Mouse (Mus musculus) heart, embryonic 12.5 days (tissue): ENCODE measurements around the gene Pcsk4. TPM values are rescaled to one million over a fixed set of nuclear protein-coding genes. Genes with fewer than 3 reads are reported as not detected.

ENCODE experiments used
- ATAC-seq: fragments of 200-750 bp; cut with Nextera tagmentation; 2 replicates; pipeline ENCODE4 v1.8.0; 2017; ENCODE audit warnings: moderate TSS enrichment, moderate library complexity; ENCODE audit not compliant: insufficient number of reproducible peaks, low FRiP score
- H3K27ac ChIP-seq: fragments of 300-500 bp; sonication (generic); 2 replicates; pipeline ENCODE4 v1.5.1; 2016; ENCODE audit warnings: mild to moderate bottlenecking, moderate library complexity; ENCODE audit not compliant: poor library complexity, severe bottlenecking
- H3K27me3 ChIP-seq: fragments of 300-500 bp; sonication (generic); replicated peaks from 2 replicates; pipeline ENCODE4 v1.6.1; 2016; ENCODE audit warnings: mild to moderate bottlenecking, moderate library complexity
- H3K36me3 ChIP-seq: fragments of 300-500 bp; sonication (generic); 2 replicates; pipeline ENCODE4 v1.6.1; 2016; ENCODE audit warnings: mild to moderate bottlenecking, moderate library complexity
- H3K4me1 ChIP-seq: fragments of 300-500 bp; sonication (generic); replicated peaks from 2 replicates; pipeline ENCODE4 v1.6.1; 2016; ENCODE audit warnings: mild to moderate bottlenecking
- H3K4me2 ChIP-seq: fragments of 300-500 bp; sonication (generic); 2 replicates; pipeline ENCODE4 v1.6.1; 2016; ENCODE audit warnings: mild to moderate bottlenecking, moderate library complexity
- H3K4me3 ChIP-seq: fragments of 300-500 bp; sonication (generic); 2 replicates; pipeline ENCODE4 v1.5.1; 2016; ENCODE audit warnings: mild to moderate bottlenecking
- H3K9ac ChIP-seq: fragments of 300-500 bp; sonication (generic); 2 replicates; pipeline ENCODE4 v1.6.1; 2016; ENCODE audit warnings: mild to moderate bottlenecking, moderate library complexity
- H3K9me3 ChIP-seq: fragments of 300-500 bp; sonication (generic); replicated peaks from 2 replicates; pipeline ENCODE4 v1.6.1; 2016; ENCODE audit warnings: mild to moderate bottlenecking, moderate library complexity
- WGBS: fragments of 180-500 bp; shearing (Covaris S2); methylation state at CpG from one replicate; pipeline ENCODE4 v1.1.7; 2016; 5-methylcytosine and 5-hydroxymethylcytosine counted together
- polyA plus RNA-seq: library from polyadenylated mRNA; unstranded; fragments of >200 nt; fragmentation: Nextera tagmentation; extraction: Ambion mirVana; gene quantifications from 2 replicates; pipeline ENCODE4 v1.2.1, GENCODE M21; 2016

Pcsk4 gene
- polyA plus RNA-seq, 1 experiment from 2014 or later: 1.0 TPM

GRCm38 (mm10) chr10:80336263-80336662, 7.0 kb upstream of the Pcsk4 start:
- H3K9me3 ChIP-seq: no peaks in the 10 kb centered on the region
- no peak overlapping the region for H3K9ac ChIP-seq
- peaks cover 79% of the 10 kb centered on the region for H3K27me3 ChIP-seq
- peaks cover 5% of the 10 kb centered on the region; the same call in 1 of the 2 replicates for H3K4me1 ChIP-seq
- H3K4me2 ChIP-seq: no peak overlapping the region
- no peak overlapping the region for H3K4me3 ChIP-seq
- H3K36me3 ChIP-seq: no peaks in the 10 kb centered on the region
- no peak overlapping the region for H3K27ac ChIP-seq
- WGBS: 85% methylated on average over 12 of the region's 12 CpGs
- ATAC-seq: no peak

GRCm38 (mm10) chr10:80332525-80332989, 3.3 kb upstream of the Pcsk4 start:
- WGBS: 77% methylated on average over 5 of the region's 5 CpGs
- Histone ChIP-seq H3K4me2 (no peak overlapping the region), H3K4me3 (no peak overlapping the region), H3K27ac (no peak overlapping the region), H3K9ac (no peak overlapping the region), H3K9me3 (no peaks in the 10 kb centered on the region), H3K36me3 (no peaks in the 10 kb centered on the region), H3K4me1 (peaks cover 15% of the 10 kb centered on the region), H3K27me3 (peaks cover 63% of the 10 kb centered on the region)
- no peak for ATAC-seq

GRCm38 (mm10) chr10:80331636-80332524, 2.6 kb upstream of the Pcsk4 start:
- H3K4me3 ChIP-seq: no peak overlapping the region
- peak; percentile 49; the same call in 1 of the 2 replicates for ATAC-seq
- H3K4me1 ChIP-seq: peaks cover 15% of the 10 kb centered on the region
- H3K27ac ChIP-seq: no peak overlapping the region
- H3K27me3 ChIP-seq: peaks cover 64% of the 10 kb centered on the region
- 44% methylated on average over 10 of the region's 10 CpGs for WGBS
- H3K4me2 ChIP-seq: peak overlapping the region; percentile 85
- no peaks in the 10 kb centered on the region for H3K9me3 ChIP-seq
- no peaks in the 10 kb centered on the region for H3K36me3 ChIP-seq
- no peak overlapping the region for H3K9ac ChIP-seq

- no peak for ATAC-seq
- no peak overlapping the region for H3K27ac ChIP-seq
- H3K27me3 ChIP-seq: peaks cover 59% of the 10 kb centered on the region
- no peaks in the 10 kb centered on the region for H3K9me3 ChIP-seq
- WGBS: 59% methylated on average over 2 of the region's 2 CpGs
- no peak overlapping the region for H3K9ac ChIP-seq
- peaks cover 15% of the 10 kb centered on the region for H3K4me1 ChIP-seq
- peak overlapping the region; percentile 49 for H3K4me3 ChIP-seq
- no peaks in the 10 kb centered on the region for H3K36me3 ChIP-seq
- H3K4me2 ChIP-seq: peak overlapping the region; percentile 85
Observed at GRCm38 (mm10) chr10:80330888-80331287, 1.6 kb upstream of the Pcsk4 start.

GRCm38 (mm10) chr10:80330084-80330483, 786 bp upstream of the Pcsk4 start:
- no peaks in the 10 kb centered on the region for H3K9me3 ChIP-seq
- WGBS: 2% methylated on average over 41 of the region's 41 CpGs
- ATAC-seq: no peak
- H3K4me1 ChIP-seq: peaks cover 15% of the 10 kb centered on the region
- peak overlapping the region; percentile 85 for H3K4me2 ChIP-seq
- no peak overlapping the region for H3K27ac ChIP-seq
- H3K27me3 ChIP-seq: peaks cover 59% of the 10 kb centered on the region
- peak overlapping the region; percentile 64 for H3K9ac ChIP-seq
- peak overlapping the region; percentile 49 for H3K4me3 ChIP-seq
- no peaks in the 10 kb centered on the region for H3K36me3 ChIP-seq

GRCm38 (mm10) chr10:80325045-80325444, 4.3 kb downstream of the Pcsk4 start:
- Histone ChIP-seq H3K9me3 (no peaks in the 10 kb centered on the region), H3K27ac (no peak overlapping the region), H3K36me3 (no peaks in the 10 kb centered on the region), H3K4me2 (no peak overlapping the region), H3K27me3 (peaks cover 31% of the 10 kb centered on the region), H3K9ac (no peak overlapping the region), H3K4me3 (no peak overlapping the region), H3K4me1 (peaks cover 21% of the 10 kb centered on the region)
- ATAC-seq: no peak
- WGBS: 81% methylated on average over 21 of the region's 21 CpGs

- no peak for ATAC-seq
- Histone ChIP-seq H3K27me3 (peaks cover 31% of the 10 kb centered on the region), H3K27ac (no peak overlapping the region), H3K4me1 (peaks cover 24% of the 10 kb centered on the region), H3K9me3 (no peaks in the 10 kb centered on the region), H3K36me3 (no peaks in the 10 kb centered on the region), H3K4me2 (peak overlapping the region; percentile 96), H3K4me3 (peak overlapping the region; percentile 65; the same call in 1 of the 2 replicates), H3K9ac (no peak overlapping the region; the same call in 1 of the 2 replicates)
- 77% methylated on average over 17 of the region's 17 CpGs for WGBS
Observed at GRCm38 (mm10) chr10:80324120-80325037, 4.9 kb downstream of the Pcsk4 start.

- Histone ChIP-seq H3K27ac (no peak overlapping the region), H3K4me2 (peak overlapping the region; percentile 96), H3K36me3 (peaks cover 4% of the 10 kb centered on the region), H3K4me3 (peak overlapping the region; percentile 65), H3K27me3 (peaks cover 31% of the 10 kb centered on the region), H3K9me3 (no peaks in the 10 kb centered on the region), H3K4me1 (peaks cover 26% of the 10 kb centered on the region), H3K9ac (peak overlapping the region; percentile 72)
- ATAC-seq: peak; percentile 80
- WGBS: under 1% methylated on average over 46 of the region's 46 CpGs
Observed at GRCm38 (mm10) chr10:80323261-80324119, 5.8 kb downstream of the Pcsk4 start.

- H3K4me1 ChIP-seq: peaks cover 26% of the 10 kb centered on the region
- 5% methylated on average over 28 of the region's 28 CpGs for WGBS
- peaks cover 11% of the 10 kb centered on the region for H3K36me3 ChIP-seq
- no peaks in the 10 kb centered on the region for H3K9me3 ChIP-seq
- ATAC-seq: 0 out of 2 replicates have a peak, but pooled peaks have one; percentile 9
- H3K27me3 ChIP-seq: peaks cover 31% of the 10 kb centered on the region
- peak overlapping the region; percentile 96 for H3K4me2 ChIP-seq
- H3K27ac ChIP-seq: no peak overlapping the region
- peak overlapping the region; percentile 65 for H3K4me3 ChIP-seq
- H3K9ac ChIP-seq: peak overlapping the region; percentile 72
Observed at GRCm38 (mm10) chr10:80322811-80323211, 6.5 kb downstream of the Pcsk4 start.
